Mouse (Mus musculus) bone marrow macrophage, adult 2 months (primary cell): ENCODE measurements around the gene Slc30a6. TPM values are rescaled to one million over a fixed set of nuclear protein-coding genes. Genes with fewer than 3 reads are reported as not detected.

Experiments used
- H3K27ac ChIP-seq: 2 replicates; pipeline ENCODE4 v1.5.1; 2012; ENCODE audit warnings: low read depth, low read length; ENCODE audit not compliant: insufficient read depth
- H3K4me1 ChIP-seq: 2 replicates; pipeline ENCODE4 v1.6.1; 2012; ENCODE audit warnings: low read length; ENCODE audit not compliant: control insufficient read depth, insufficient read depth
- H3K4me3 ChIP-seq: 2 replicates; pipeline ENCODE4 v1.5.1; 2012; ENCODE audit warnings: mild to moderate bottlenecking, low read length, moderate library complexity; ENCODE audit not compliant: insufficient read depth
- CTCF ChIP-seq: IDR thresholded peaks from 2 replicates; pipeline ENCODE4 v1.5.1; 2012; ENCODE audit warnings: low read depth, mild to moderate bottlenecking, low read length, moderate library complexity
- POLR2A ChIP-seq: IDR thresholded peaks from 2 replicates; pipeline ENCODE4 v1.6.1; 2012; ENCODE audit warnings: mild to moderate bottlenecking, low read depth, low read length, borderline replicate concordance
- polyA plus RNA-seq: library from polyadenylated mRNA; stranded (reverse); fragments of >200 nt; gene quantifications from 2 replicates; pipeline ENCODE4 v1.2.4, GENCODE M21; 2012; ENCODE audit not compliant: missing spikeins, insufficient read depth, insufficient read length

Slc30a6 gene
- polyA plus RNA-seq, 1 experiment = 22.5 TPM

- Histone ChIP-seq H3K27ac (no peak overlapping the region), H3K4me1 (peaks cover 16% of the 10 kb centered on the region), H3K4me3 (no peak overlapping the region)
- TF ChIP-seq CTCF (no peak), POLR2A (no peak)
Observed at GRCm38 (mm10) chr17:74409722-74410121, 14.3 kb downstream of the Slc30a6 start.

- no peak overlapping the region for H3K27ac ChIP-seq
- TF ChIP-seq CTCF (no peak), POLR2A (no peak)
Observed at GRCm38 (mm10) chr17:74413324-74413723, 17.9 kb downstream of the Slc30a6 start.

GRCm38 (mm10) chr17:74414671-74415070 lies 19.3 kb downstream of the Slc30a6 start:
- Histone ChIP-seq H3K4me3 (no peak overlapping the region), H3K27ac (peak overlapping the region; percentile 61), H3K4me1 (peaks cover 20% of the 10 kb centered on the region)
- no peak for TF ChIP-seq POLR2A
- TF ChIP-seq CTCF = no peak

More at GRCm38 (mm10) chr17:74413324-74413723, 17.9 kb downstream of the Slc30a6 start:
- Histone ChIP-seq H3K4me1 (peaks cover 20% of the 10 kb centered on the region), H3K4me3 (no peak overlapping the region)

GRCm38 (mm10) chr17:74416841-74417360 lies 21.5 kb downstream of the Slc30a6 start:
- TF ChIP-seq POLR2A (no peak), CTCF (no peak)
- Histone ChIP-seq H3K4me3 (no peak overlapping the region), H3K4me1 (peaks cover 20% of the 10 kb centered on the region), H3K27ac (no peak overlapping the region)

GRCm38 (mm10) chr17:74418171-74418570 lies 22.8 kb downstream of the Slc30a6 start:
- TF ChIP-seq CTCF (no peak), POLR2A (no peak)
- no peak overlapping the region for H3K27ac ChIP-seq
- H3K4me3 ChIP-seq = no peak overlapping the region
- H3K4me1 ChIP-seq = peaks cover 19% of the 10 kb centered on the region

GRCm38 (mm10) chr17:74420656-74421055 lies 25.2 kb downstream of the Slc30a6 start:
- TF ChIP-seq POLR2A = no peak
- TF ChIP-seq CTCF = no peak
- H3K4me1 ChIP-seq = no peaks in the 10 kb centered on the region
- no peak overlapping the region for H3K27ac ChIP-seq
- H3K4me3 ChIP-seq = no peak overlapping the region

- Histone ChIP-seq H3K27ac (no peak overlapping the region), H3K4me3 (no peak overlapping the region), H3K4me1 (no peaks in the 10 kb centered on the region)
- TF ChIP-seq CTCF (no peak), POLR2A (no peak)
Observed at GRCm38 (mm10) chr17:74424401-74425005, 29.1 kb downstream of the Slc30a6 start.

GRCm38 (mm10) chr17:74430074-74430473 lies 34.7 kb downstream of the Slc30a6 start:
- Histone ChIP-seq H3K4me3 (no peak overlapping the region), H3K4me1 (peaks cover 24% of the 10 kb centered on the region), H3K27ac (peak overlapping the region; percentile 62)
- TF ChIP-seq POLR2A (no peak), CTCF (no peak)

- Histone ChIP-seq H3K27ac (peak overlapping the region; percentile 62), H3K4me3 (no peak overlapping the region), H3K4me1 (peaks cover 24% of the 10 kb centered on the region)
- TF ChIP-seq CTCF (no peak), POLR2A (no peak)
Observed at GRCm38 (mm10) chr17:74431481-74431880, 36.1 kb downstream of the Slc30a6 start.

- Histone ChIP-seq H3K4me3 (no peak overlapping the region), H3K4me1 (peaks cover 24% of the 10 kb centered on the region), H3K27ac (peak overlapping the region; percentile 4; the same call in 1 of the 2 replicates)
- TF ChIP-seq POLR2A (no peak), CTCF (no peak)
Observed at GRCm38 (mm10) chr17:74432631-74433030, 37.2 kb downstream of the Slc30a6 start.
